Mouse (Mus musculus) cerebellum, adult 2 months (tissue): ENCODE results near the gene Rpl22. TPM values are rescaled to one million over a fixed set of nuclear protein-coding genes. Genes with fewer than 3 reads are reported as not detected.

Source experiments
- DNase-seq, 2 experiments: peaks; one replicate each; pipeline ENCODE4 v3.0.0; 2021
- H3K27ac ChIP-seq: fragments of 200-500 bp; 2 replicates; pipeline ENCODE4 v1.5.1; 2012; ENCODE audit warnings: low read length, control low read depth, inconsistent platforms; ENCODE audit not compliant: insufficient read depth
- H3K27me3 ChIP-seq: fragments of 200-500 bp; 2 replicates; pipeline ENCODE4 v1.6.1; 2012; ENCODE audit warnings: inconsistent platforms, mild to moderate bottlenecking, low read length, moderate library complexity; ENCODE audit not compliant: control insufficient read depth, insufficient read depth
- H3K4me1 ChIP-seq: fragments of 200-500 bp; 2 replicates; pipeline ENCODE4 v1.6.1; 2011; ENCODE audit warnings: low read length; ENCODE audit not compliant: control insufficient read depth, insufficient read depth
- H3K4me3 ChIP-seq: fragments of 200-500 bp; replicated peaks from 2 replicates; pipeline ENCODE3; 2011; ENCODE audit warnings: mild to moderate bottlenecking, low read depth, low read length, control low read depth; ENCODE audit not compliant: insufficient read depth
- CTCF ChIP-seq: fragments of 200-500 bp; IDR thresholded peaks from 2 replicates; pipeline ENCODE4 v1.5.1; 2011; ENCODE audit warnings: low read depth, mild to moderate bottlenecking, control low read depth, low read length, moderate library complexity, borderline replicate concordance; ENCODE audit not compliant: insufficient read depth
- POLR2A ChIP-seq: fragments of 200-500 bp; IDR thresholded peaks from 2 replicates; pipeline ENCODE4 v1.6.1; 2011; ENCODE audit warnings: low read length, control low read depth, borderline replicate concordance; ENCODE audit not compliant: insufficient read depth
- WGBS: fragments of 180-500 bp; shearing (Covaris S2); methylation state at CpG from one replicate; pipeline ENCODE4 v1.1.7; 2018; 5-methylcytosine and 5-hydroxymethylcytosine counted together
- polyA plus RNA-seq: library from polyadenylated mRNA; depleted of rRNA; stranded (reverse); fragments of >200 nt; gene quantifications from 2 replicates; pipeline ENCODE4 v1.2.3, GENCODE M21; 2012

The Rpl22 gene
- polyA plus RNA-seq, 1 experiment, result 187 TPM

GRCm38 (mm10) chr4:152285505-152285904 is 40.0 kb upstream of the Rpl22 start:
- Histone ChIP-seq H3K4me3 (no peak overlapping the region), H3K27me3 (no peaks in the 10 kb centered on the region), H3K27ac (no peak overlapping the region), H3K4me1 (peaks cover 20% of the 10 kb centered on the region)
- peak; percentile 86 to 89 for DNase-seq
- WGBS, result 7% methylated on average over 10 of the region's 10 CpGs
- TF ChIP-seq POLR2A (no peak), CTCF (peak; percentile 79)

- Histone ChIP-seq H3K4me1 (peaks cover 20% of the 10 kb centered on the region), H3K27ac (no peak overlapping the region), H3K27me3 (no peaks in the 10 kb centered on the region), H3K4me3 (peak overlapping the region; percentile 21)
- peak in 1 of 2 experiments; percentile 32 for DNase-seq
- TF ChIP-seq CTCF (no peak), POLR2A (no peak)
- 5% methylated on average over 32 of the region's 32 CpGs for WGBS
Observed at GRCm38 (mm10) chr4:152286183-152286582, 39.4 kb upstream of the Rpl22 start.

- 20% methylated on average over 26 of the region's 26 CpGs for WGBS
- DNase-seq, result peak in 1 of 2 experiments; percentile 30
- TF ChIP-seq CTCF (no peak), POLR2A (no peak)
Observed at GRCm38 (mm10) chr4:152286887-152287286, 38.7 kb upstream of the Rpl22 start.

GRCm38 (mm10) chr4:152287317-152288120 is 38.0 kb upstream of the Rpl22 start:
- WGBS, result 67% methylated on average over 19 of the region's 19 CpGs
- no peak for DNase-seq
- TF ChIP-seq POLR2A, result no peak
- no peak for TF ChIP-seq CTCF
- Histone ChIP-seq H3K27me3 (no peaks in the 10 kb centered on the region), H3K27ac (no peak overlapping the region), H3K4me1 (peaks cover 20% of the 10 kb centered on the region), H3K4me3 (no peak overlapping the region)

More at GRCm38 (mm10) chr4:152286887-152287286, 38.7 kb upstream of the Rpl22 start:
- Histone ChIP-seq H3K27ac (no peak overlapping the region), H3K4me3 (no peak overlapping the region), H3K4me1 (peaks cover 20% of the 10 kb centered on the region), H3K27me3 (no peaks in the 10 kb centered on the region)

- TF ChIP-seq CTCF (no peak), POLR2A (no peak)
- 75% methylated on average over 18 of the region's 18 CpGs for WGBS
- peaks cover 17% of the 10 kb centered on the region for H3K4me1 ChIP-seq
Observed at GRCm38 (mm10) chr4:152288398-152288945, 37.1 kb upstream of the Rpl22 start.

GRCm38 (mm10) chr4:152290385-152290784 is 35.2 kb upstream of the Rpl22 start:
- DNase-seq, result no peak
- peaks cover 10% of the 10 kb centered on the region for H3K4me1 ChIP-seq
- no peaks in the 10 kb centered on the region for H3K27me3 ChIP-seq
- H3K4me3 ChIP-seq, result no peak overlapping the region
- no peak overlapping the region for H3K27ac ChIP-seq
- TF ChIP-seq POLR2A, result no peak
- WGBS, result 3% methylated on average over 39 of the region's 39 CpGs

More at GRCm38 (mm10) chr4:152288398-152288945, 37.1 kb upstream of the Rpl22 start:
- Histone ChIP-seq H3K4me3 (no peak overlapping the region), H3K27me3 (no peaks in the 10 kb centered on the region), H3K27ac (no peak overlapping the region)
- DNase-seq, result no peak

GRCm38 (mm10) chr4:152290991-152291390 is 34.6 kb upstream of the Rpl22 start:
- Histone ChIP-seq H3K4me1 (peaks cover 10% of the 10 kb centered on the region), H3K4me3 (no peak overlapping the region), H3K27me3 (no peaks in the 10 kb centered on the region), H3K27ac (no peak overlapping the region)
- 68% methylated on average over 11 of the region's 11 CpGs for whole genome bisulfite sequencing
- DNase-seq, result no peak
- TF ChIP-seq CTCF, result no peak
- TF ChIP-seq POLR2A, result no peak

GRCm38 (mm10) chr4:152291562-152291961 is 34.0 kb upstream of the Rpl22 start, which contains the start of gene Hes3:
Hes3 (minus strand) TSS chr4:152291662.
- no peak for DNase-seq
- no peak within 1 kb of the TSS for H3K4me3 ChIP-seq
- H3K27ac ChIP-seq, result no peak within 1 kb of the TSS
- H3K27me3 ChIP-seq, result no peaks in the 10 kb centered on the region
- 69% methylated on average over 6 of the region's 6 CpGs for WGBS
- peaks cover 9% of the 10 kb centered on the region for H3K4me1 ChIP-seq
- no peak for TF ChIP-seq CTCF
- no peak for TF ChIP-seq POLR2A
